Mouse (Mus musculus) 3T3-L1 (cell line): ENCODE measurements around the gene Chmp1a.
A peak's percentile ranks its signal among the peaks of the same experiment; 100 is the strongest.
"Not testable (repeated sequence)": the region's sequence is repeated elsewhere in the genome, so short reads cannot be mapped to it uniquely, and the experiment has no call there.

ENCODE experiments used
- DNase-seq: peaks from one replicate; pipeline ENCODE4 v3.0.0-alpha.2; 2015; ENCODE audit warnings: low read depth, low spot score

The Chmp1a gene

DNA sequence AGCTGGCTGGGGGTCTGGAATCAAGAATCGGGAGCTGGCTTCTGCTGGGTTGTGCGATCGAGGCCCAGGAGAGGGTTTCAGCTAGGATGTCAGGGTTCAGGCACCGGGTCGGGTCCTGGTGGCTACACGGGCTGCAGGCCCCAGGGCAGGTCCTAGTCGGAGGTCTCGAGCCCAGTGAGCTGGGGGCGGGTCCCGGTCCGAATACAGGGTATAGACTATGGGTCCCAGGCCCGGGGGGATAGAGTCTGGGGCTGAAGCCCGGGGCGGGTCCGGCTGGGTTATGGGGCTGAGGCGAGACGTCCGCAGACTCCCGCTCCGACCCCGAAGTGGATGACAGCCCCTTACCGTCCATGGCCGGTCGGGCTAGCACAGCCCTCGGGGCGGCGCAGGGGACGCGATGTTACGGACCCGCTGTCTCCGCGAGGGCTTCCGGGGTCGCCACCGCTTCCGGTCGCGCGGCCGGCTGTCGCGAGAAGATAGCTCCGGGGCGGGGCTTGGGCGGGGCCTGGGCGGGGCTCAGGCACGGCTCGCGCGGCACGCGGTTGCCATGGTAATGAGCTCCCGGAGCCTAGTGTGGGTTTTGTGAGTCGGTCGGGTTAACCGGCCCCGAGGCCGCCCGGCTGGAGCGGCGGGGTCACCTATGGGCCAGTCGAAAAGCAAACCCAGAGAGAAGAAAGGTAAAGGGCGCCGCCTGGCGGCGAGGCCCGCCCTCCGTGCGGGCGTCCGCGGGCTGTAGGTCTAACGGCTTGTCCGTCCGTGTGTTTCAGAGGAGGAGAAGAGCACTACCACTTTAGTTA lies at the start of gene Chmp1a, which contains the start of gene Spata33:
TSS of gene Chmp1a (minus strand) at position 443 of the 797 bp plus-strand sequence.
TSS of gene Spata33 (plus strand) at position 512 of the 797 bp plus-strand sequence.
- DNase-seq: peak; percentile 93

DNA sequence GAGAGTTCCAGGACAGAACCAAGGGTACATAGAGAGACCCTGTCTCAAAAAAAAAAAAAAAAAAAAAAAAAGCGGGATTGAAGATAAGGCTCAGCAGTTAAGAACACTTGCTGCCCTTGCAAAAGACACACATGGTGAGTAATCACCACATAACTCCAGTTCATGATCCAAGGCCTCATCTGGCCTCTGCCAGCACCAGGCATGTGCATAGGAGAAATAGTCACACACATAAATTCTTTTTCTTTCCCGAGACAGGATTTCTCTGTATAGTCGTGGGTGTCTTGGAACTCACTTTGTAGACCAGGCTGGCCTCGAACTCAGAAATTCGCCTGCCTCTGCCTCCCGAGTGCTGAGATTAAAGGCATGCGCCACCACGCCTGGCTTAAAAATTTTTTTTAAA lies 45.0 kb upstream of the Chmp1a start:
- not testable (repeated sequence) for DNase-seq

DNA sequence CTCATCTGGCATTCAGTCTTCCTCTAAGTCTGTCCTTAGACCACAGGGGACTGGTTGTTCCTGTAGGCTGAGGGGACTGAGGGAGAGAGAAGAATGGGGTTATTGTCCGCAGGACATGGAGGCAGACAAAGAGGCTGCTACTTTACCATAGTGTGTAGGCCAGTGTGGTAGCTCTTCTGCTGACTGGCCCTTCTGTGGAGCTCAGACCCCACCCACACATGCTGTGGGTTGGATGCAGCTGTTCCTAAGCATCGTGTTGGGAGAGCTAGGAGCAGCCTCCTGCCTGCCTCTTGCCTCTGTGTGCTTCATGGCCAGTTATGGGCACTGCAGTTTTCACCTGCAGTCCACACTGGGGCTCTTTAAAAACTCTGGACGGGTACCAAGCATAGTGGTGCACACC lies 44.6 kb upstream of the Chmp1a start:
- DNase-seq: no peak

DNA sequence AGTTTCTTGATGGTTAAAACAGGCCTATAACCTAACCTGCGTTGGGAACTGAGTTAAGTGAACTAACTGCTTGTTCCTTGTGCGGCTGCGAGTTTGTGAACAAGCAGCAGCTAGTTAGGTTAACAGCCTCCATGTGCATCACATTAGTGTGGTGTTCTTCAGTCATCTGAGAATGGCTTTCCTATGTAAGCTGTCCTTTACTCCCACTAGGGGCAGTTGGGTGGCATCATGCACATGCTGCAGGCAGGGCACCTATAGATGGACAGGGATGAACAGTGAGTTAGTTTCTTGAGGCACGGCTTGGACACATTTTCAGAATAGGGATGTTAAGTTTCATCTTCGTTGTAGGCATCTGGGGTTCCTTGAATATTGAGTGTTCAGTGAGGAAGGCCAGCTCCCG lies 42.6 kb upstream of the Chmp1a start:
- peak; percentile 52 for DNase-seq

- DNase-seq: peak; percentile 64
Measured at GRCm38 (mm10) chr8:123254099-123254885, 41.7 kb upstream of the Chmp1a start, which contains the start of the genes Zfp276 and Vps9d1. Zfp276 (plus strand) TSS chr8:123254195. Vps9d1 (minus strand) TSS chr8:123254348.

DNA sequence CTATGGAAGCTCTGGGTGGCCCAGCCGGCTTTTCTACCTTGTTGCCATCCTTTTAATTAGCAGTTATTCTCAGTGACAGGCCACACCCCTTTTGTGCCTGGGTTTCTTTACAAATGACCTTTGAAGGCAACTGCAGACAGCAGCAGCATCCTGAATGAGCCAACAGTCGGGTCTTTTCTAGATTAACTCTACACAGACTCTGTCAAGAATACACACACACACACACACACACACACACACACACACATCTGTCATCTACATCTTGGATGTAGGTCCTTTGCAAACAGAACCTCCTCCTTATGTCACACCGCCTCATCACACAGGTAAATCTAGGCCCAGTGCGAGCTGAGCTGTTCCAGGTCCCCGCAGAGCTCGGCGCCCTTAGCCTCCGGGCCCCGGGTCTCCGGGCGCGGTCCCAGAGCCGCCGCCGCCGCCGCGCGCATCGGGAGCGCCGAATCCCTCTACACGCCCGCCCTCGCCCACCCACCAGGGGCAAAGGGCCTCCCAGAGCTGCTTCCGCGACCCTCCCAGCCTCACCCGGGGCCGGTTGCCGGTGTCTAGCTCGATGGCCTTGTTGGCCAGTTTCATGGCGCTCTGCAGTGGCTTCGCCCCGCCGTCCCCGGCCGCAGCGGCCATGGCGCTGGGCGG lies 41.0 kb upstream of the Chmp1a start:
- DNase-seq: peak; percentile 19

DNA sequence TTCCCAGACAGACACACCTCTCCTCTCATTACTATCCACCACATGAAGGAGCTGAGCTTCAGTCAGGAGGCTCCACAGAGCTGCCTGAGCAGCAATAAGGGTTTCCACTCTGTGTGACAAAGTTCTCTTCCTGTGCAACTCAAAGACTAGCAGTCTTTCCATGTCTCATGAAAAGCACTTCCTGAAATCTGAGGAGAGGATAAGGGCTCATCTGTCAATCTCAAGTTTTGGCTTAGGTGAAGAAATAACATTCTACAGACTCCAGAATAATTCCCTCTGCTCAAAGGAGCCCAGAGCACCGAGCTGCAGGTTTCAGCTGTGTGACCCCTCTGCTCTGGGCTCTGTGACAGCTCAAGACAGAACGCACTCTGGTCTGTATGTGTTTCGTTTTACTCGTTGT lies 40.4 kb upstream of the Chmp1a start:
- peak; percentile 49 for DNase-seq

- no peak for DNase-seq
Measured at GRCm38 (mm10) chr8:123250940-123251339, 38.4 kb upstream of the Chmp1a start.

DNA sequence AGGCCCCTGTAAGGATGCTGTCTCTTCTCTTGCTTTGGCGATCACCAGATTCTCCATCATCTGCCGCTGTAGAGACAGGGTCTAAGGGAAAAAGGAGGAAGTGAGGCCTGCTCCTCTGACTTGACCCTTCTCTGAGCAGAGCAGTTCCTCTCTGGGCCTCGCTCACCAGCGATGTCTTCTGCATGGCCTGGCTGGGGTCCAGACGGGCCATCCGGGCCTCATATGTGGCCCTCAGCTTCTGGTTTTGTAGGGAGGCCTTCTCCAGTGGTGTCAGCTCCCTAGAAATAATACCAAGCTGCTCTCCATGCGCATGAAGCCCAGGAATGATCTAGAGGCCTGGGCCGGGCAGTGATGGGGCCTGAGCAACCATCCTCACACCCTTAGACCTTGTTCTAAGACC lies 36.0 kb upstream of the Chmp1a start:
- no peak for DNase-seq

DNA sequence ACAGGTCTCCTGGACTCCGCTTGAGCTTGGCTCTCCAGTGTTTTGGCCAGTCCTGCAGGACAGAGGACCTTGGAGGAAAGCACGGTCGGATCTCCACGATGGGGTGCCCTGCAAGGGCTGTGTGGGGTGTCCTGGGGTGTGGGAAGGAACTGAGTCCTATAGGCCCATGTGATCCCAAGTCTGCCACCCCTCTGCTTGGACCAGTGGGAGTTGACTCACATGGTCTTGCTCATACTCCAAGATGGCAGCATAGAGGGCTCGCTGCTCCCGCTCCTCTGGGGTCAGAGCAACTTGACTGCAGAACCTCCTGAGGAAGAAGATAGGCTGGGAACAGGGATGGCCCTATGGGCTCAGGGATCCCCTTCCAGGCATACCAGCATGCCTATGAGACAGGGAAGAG lies 35.2 kb upstream of the Chmp1a start:
- no peak for DNase-seq

DNA sequence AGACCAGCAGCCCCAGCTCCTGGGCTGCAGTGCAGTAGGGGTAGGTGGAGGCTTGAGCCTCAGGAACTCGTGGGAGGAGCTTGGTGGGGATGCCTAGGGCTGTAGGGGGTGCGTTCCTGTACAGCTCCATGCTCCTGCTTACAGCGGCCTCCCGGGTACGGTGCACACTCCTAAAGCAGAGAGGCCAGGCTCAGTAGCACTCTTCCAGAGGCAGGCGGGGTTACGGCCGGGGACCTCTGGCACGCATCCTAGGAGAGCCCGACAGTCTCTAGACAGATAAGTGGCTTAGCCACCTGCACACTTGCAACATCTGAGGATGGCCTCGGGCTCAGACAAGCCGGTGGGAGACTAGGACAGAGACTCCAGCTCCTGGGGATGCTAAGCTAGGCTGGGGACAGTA lies 33.0 kb upstream of the Chmp1a start:
- no peak for DNase-seq

DNA sequence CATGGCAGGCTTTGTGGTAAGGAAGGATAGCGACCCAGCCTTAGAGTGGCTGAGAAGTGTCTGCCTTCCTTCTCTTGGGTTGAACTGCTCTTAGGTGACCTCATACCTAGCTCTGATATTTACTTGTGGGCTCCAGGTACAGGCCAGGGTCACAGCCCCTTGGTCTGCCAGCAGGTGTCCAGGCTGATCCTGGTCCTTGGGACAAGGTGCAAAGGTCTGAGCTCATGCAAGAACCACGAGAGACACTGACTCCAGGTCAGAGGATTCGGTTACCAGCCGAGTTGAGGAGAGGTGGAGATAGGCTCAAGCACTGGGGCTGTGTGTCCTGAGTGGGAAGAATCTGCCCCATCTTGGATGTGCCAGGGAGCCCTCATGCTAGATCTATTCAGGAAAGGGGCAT lies 31.8 kb upstream of the Chmp1a start:
- no peak for DNase-seq

DNA sequence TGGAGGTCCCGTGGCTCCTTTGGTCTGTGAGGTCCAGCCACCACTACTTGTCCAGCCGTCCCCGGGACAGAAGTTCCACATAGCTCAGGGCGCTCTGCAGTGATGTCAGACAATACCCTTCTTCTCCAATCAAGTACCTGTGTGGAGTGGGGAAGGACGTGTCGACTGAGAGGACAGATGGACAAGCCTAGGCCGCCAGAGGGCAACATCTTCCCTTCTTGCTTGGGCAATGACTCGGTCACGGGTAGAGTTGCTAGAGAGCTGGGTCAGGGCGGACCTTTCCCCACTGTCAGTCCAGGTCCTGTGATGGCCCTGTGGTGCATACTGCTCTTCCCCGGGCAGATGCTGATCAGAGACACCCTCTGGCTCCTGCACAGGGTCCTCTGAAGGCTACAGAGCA lies 30.5 kb upstream of the Chmp1a start:
- no peak for DNase-seq

GRCm38 (mm10) chr8:123242107-123242923 lies 29.8 kb upstream of the Chmp1a start:
- no peak for DNase-seq

GRCm38 (mm10) chr8:123239398-123239797 lies 26.8 kb upstream of the Chmp1a start:
- DNase-seq: no peak

- peak; percentile 78 for DNase-seq
Measured at GRCm38 (mm10) chr8:123235520-123236497, 23.2 kb upstream of the Chmp1a start, which contains the start of gene Spata2l. Spata2l (minus strand) TSS chr8:123236233.

DNA sequence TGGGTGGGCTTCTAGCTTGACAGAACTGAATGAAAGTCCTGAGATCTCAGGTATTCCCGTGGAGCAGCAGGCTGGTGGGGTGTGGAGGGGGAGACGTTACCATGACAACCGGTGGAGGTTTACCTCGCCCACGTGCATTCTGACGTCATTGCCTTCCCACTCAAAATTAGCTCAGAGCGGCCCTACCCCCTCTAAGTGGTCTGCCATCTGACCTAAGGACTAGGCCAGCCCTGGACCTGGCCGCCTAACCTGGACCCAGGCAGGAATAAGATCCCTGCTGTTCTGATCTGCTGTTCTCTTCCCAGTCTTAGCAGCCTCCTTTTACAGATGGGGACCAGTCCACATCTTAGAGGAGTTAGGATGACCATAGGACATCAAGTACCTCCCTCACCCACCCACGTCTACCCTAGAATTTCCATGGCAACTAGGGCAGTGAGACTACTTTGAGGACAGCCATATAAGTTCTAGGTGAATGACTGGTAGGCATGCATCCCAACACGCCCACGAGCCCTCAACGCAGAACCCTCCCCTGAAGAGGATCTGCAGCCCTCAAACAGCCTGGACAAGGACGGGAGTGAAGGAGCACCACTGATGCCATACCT lies 22.5 kb upstream of the Chmp1a start:
- DNase-seq: no peak

DNA sequence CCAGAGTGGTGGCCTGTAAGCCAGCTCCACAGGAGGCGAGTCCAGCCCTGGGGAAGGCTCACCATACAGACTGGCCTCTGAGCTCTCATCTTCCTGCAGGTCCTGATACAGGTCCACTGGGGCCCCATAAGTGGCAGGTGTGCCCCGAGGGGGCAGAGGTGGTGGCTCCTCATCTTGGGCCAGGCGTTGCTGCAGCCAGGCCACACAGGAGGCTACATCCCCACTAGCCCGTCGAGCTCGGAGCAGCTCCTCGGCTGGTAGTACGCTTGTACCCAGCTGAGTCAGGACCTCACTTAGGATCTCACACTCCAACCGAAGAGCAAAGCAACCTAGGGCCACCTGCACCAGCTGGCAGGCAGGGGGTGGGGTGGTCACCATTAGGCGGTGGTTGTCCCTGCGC lies 21.2 kb upstream of the Chmp1a start:
- no peak for DNase-seq

GRCm38 (mm10) chr8:123233300-123233699 lies 20.7 kb upstream of the Chmp1a start:
- no peak for DNase-seq

DNA sequence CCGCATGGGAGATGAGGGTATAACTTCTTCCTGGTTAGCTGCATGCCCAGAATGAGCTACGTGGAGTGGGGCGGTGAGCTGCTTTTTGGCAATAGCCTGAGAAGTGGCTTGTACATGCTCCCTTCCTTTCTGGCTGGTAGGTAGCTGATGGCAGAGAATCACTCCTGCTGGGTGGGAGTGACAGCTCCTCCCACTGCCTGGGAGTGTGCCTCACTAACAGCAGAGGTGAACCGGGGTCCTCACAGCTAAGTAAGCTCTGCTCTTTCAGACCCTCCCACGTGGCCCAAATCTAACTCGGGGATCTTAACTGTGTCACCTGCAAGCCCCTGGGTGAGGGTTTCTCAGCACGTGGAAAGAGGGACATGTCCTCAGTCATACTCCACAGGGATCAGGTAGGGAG lies 20.0 kb upstream of the Chmp1a start:
- DNase-seq: no peak
